Mouse (Mus musculus): ENCODE data around the gene Gm11444. TPM values are rescaled to one million over a fixed set of nuclear protein-coding genes. Genes with fewer than 3 reads are reported as not detected.
A peak's percentile ranks its signal among the peaks of the same experiment; 100 is the strongest.

The Gm11444 gene
- polyA plus RNA-seq, 1 experiment, result not detected

DNA sequence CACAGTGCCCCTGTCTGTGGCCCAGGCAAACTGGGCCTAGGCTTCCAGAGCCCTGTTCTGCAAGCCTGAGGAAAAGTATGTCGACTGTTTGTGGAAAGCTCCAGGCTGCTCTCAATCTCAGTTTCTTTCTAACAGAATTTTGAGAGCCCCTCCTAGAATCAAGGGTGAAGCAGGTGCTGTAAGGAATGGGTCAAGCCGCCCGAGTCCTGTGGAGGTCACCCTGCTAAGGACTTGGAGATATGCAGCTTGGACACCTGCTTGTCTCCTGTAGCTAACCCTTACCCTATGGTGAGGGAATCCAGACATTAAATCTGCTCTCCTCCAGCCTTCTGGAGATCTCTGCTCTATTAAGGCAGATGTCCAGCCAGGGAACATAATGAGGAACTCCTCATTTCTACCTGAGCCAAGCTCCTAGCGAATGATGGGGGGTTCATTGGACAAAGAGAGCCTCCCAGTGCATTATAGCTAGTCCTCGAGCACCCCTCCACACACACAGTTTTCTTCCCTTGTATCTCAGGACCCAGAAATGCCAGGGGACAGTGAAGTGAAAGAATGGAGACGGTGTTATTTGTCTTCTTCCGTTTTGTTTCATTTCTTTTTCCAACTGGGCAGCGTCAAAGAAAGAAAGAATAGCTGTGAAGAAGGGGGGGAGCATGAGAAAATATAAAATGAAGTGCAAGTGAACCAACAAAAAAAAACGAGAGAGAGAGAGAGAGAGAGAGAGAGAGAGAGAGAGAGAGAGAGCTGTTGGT, 15.0 kb downstream of the Gm11444 start:
- peaks cover 76% of the 10 kb centered on the region for H3K27me3 ChIP-seq (ENCODE audit: control insufficient read depth, insufficient read depth, low read length, poor library complexity, severe bottlenecking)
- no peak overlapping the region for H3K27ac ChIP-seq (ENCODE audit: insufficient read depth, low read length)
- H3K36me3 ChIP-seq (ENCODE audit: control insufficient read depth, insufficient read depth, low read length, poor library complexity, severe bottlenecking), result no peaks in the 10 kb centered on the region
- no peak for TF ChIP-seq POLR2A (IDR thresholded peaks at IDR 0.05; ENCODE audit: insufficient read depth, low read length)
- TF ChIP-seq EP300 (IDR thresholded peaks at IDR 0.05; ENCODE audit: insufficient read depth, low read depth, low read length), result no peak
- no peak for TF ChIP-seq CTCF (IDR thresholded peaks at IDR 0.05; ENCODE audit: low read depth, low read length)
- H3K4me3 ChIP-seq (ENCODE audit: low read depth, low read length), result no peak overlapping the region
- no peak overlapping the region for H3K9ac ChIP-seq (ENCODE audit: low read depth, poor library complexity, severe bottlenecking)
- no peaks in the 10 kb centered on the region for H3K9me3 ChIP-seq (replicated peaks; ENCODE audit: control insufficient read depth, insufficient read depth, low read length, poor library complexity, severe bottlenecking)
- H3K4me1 ChIP-seq (ENCODE audit: control insufficient read depth, insufficient read depth, low read length), result no peaks in the 10 kb centered on the region

DNA sequence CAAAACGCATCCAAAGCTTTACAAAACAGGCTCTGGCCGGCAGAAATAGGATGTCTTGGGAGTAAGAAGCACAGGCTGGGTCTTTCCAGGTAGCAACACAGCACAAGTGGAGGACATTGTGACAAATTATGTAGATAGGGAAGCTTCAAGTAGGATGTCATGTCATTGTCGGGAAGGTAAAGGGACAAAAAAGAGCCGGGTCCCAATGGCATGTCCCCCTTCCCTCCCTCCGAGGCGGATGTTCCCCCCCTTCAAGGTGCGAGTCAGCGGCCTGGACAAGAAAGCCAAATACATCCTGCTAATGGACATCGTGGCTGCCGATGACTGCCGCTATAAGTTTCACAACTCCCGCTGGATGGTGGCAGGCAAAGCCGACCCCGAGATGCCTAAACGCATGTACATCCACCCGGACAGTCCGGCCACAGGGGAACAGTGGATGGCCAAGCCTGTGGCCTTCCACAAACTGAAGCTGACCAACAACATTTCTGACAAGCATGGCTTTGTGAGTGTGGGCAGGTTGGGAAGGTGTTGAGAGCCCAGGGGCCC, 15.7 kb downstream of the Gm11444 start:
- H3K27ac ChIP-seq (ENCODE audit: insufficient read depth, low read length), result no peak overlapping the region
- TF ChIP-seq EP300 (IDR thresholded peaks at IDR 0.05; ENCODE audit: insufficient read depth, low read depth, low read length) (no peak), CTCF (IDR thresholded peaks at IDR 0.05; ENCODE audit: low read depth, low read length) (no peak), POLR2A (IDR thresholded peaks at IDR 0.05; ENCODE audit: insufficient read depth, low read length) (no peak)
- H3K4me3 ChIP-seq (ENCODE audit: low read depth, low read length), result no peak overlapping the region
- H3K9ac ChIP-seq (ENCODE audit: low read depth, poor library complexity, severe bottlenecking), result no peak overlapping the region
- H3K4me1 ChIP-seq (ENCODE audit: control insufficient read depth, insufficient read depth, low read length), result no peaks in the 10 kb centered on the region
- peaks cover 77% of the 10 kb centered on the region for H3K27me3 ChIP-seq (ENCODE audit: control insufficient read depth, insufficient read depth, low read length, poor library complexity, severe bottlenecking)
- H3K9me3 ChIP-seq (replicated peaks; ENCODE audit: control insufficient read depth, insufficient read depth, low read length, poor library complexity, severe bottlenecking), result no peaks in the 10 kb centered on the region
- H3K36me3 ChIP-seq (ENCODE audit: control insufficient read depth, insufficient read depth, low read length, poor library complexity, severe bottlenecking), result no peaks in the 10 kb centered on the region

DNA sequence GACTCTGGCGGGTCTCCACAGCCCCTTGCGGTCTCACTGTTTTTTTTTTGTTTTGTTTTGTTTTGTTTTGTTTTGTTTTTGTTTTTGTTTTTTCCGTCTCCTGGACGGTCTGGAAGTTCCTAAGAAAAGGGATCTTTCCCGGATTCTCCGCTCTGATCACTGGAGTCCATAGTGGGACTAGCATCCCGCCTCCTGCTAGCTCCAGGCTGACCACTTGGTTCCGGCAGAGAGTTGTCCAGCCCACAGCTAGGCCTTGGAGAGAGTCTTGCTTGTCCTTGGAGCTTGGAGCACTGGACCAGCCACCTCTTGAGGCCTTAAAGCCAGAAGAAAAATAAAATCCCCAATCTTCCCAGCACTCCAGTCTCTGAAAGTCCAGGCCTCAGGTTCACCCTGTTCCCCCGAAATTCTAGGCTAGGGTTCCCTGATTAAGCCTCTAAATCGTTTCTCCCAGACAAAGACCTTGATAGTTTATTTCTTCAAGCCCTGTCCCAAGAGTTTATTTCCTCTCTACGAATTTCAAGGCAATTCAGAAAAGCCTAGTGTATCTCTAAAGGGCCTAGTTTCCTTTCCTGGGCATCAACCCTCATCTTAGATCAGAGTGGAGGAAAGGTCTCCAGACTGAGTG, 16.3 kb downstream of the Gm11444 start:
- Histone ChIP-seq H3K4me1 (ENCODE audit: control insufficient read depth, insufficient read depth, low read length) (no peaks in the 10 kb centered on the region), H3K9ac (ENCODE audit: low read depth, poor library complexity, severe bottlenecking) (no peak overlapping the region), H3K27ac (ENCODE audit: insufficient read depth, low read length) (no peak overlapping the region), H3K4me3 (ENCODE audit: low read depth, low read length) (no peak overlapping the region), H3K9me3 (replicated peaks; ENCODE audit: control insufficient read depth, insufficient read depth, low read length, poor library complexity, severe bottlenecking) (no peaks in the 10 kb centered on the region), H3K36me3 (ENCODE audit: control insufficient read depth, insufficient read depth, low read length, poor library complexity, severe bottlenecking) (no peaks in the 10 kb centered on the region), H3K27me3 (ENCODE audit: control insufficient read depth, insufficient read depth, low read length, poor library complexity, severe bottlenecking) (peaks cover 75% of the 10 kb centered on the region)
- TF ChIP-seq POLR2A (IDR thresholded peaks at IDR 0.05; ENCODE audit: insufficient read depth, low read length) (no peak), EP300 (IDR thresholded peaks at IDR 0.05; ENCODE audit: insufficient read depth, low read depth, low read length) (no peak), CTCF (IDR thresholded peaks at IDR 0.05; ENCODE audit: low read depth, low read length) (no peak)

DNA sequence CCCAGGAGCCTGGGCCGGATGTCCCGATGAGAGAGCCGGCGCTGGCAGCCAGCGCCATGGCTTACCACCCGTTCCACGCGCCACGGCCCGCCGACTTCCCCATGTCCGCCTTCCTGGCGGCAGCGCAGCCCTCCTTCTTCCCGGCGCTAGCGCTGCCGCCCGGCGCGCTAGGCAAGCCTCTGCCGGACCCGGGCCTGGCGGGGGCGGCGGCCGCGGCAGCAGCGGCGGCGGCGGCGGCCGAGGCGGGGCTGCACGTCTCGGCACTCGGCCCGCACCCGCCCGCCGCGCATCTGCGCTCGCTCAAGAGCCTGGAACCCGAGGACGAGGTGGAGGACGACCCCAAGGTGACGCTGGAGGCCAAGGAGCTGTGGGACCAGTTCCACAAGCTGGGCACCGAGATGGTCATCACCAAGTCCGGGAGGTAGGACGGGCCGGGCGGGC, 17.0 kb downstream of the Gm11444 start:
- H3K4me1 ChIP-seq (ENCODE audit: control insufficient read depth, insufficient read depth, low read length), result no peaks in the 10 kb centered on the region
- H3K36me3 ChIP-seq (ENCODE audit: control insufficient read depth, insufficient read depth, low read length, poor library complexity, severe bottlenecking), result no peaks in the 10 kb centered on the region
- peak overlapping the region; percentile 58 for H3K9ac ChIP-seq (ENCODE audit: low read depth, poor library complexity, severe bottlenecking)
- H3K9me3 ChIP-seq (replicated peaks; ENCODE audit: control insufficient read depth, insufficient read depth, low read length, poor library complexity, severe bottlenecking), result no peaks in the 10 kb centered on the region
- H3K27me3 ChIP-seq (ENCODE audit: control insufficient read depth, insufficient read depth, low read length, poor library complexity, severe bottlenecking), result peaks cover 70% of the 10 kb centered on the region
- peak overlapping the region; percentile 74 for H3K4me3 ChIP-seq (ENCODE audit: low read depth, low read length)
- no peak for TF ChIP-seq POLR2A (IDR thresholded peaks at IDR 0.05; ENCODE audit: insufficient read depth, low read length)
- TF ChIP-seq CTCF (IDR thresholded peaks at IDR 0.05; ENCODE audit: low read depth, low read length), result no peak
- no peak for TF ChIP-seq EP300 (IDR thresholded peaks at IDR 0.05; ENCODE audit: insufficient read depth, low read depth, low read length)
- H3K27ac ChIP-seq (ENCODE audit: insufficient read depth, low read length), result no peak overlapping the region

DNA sequence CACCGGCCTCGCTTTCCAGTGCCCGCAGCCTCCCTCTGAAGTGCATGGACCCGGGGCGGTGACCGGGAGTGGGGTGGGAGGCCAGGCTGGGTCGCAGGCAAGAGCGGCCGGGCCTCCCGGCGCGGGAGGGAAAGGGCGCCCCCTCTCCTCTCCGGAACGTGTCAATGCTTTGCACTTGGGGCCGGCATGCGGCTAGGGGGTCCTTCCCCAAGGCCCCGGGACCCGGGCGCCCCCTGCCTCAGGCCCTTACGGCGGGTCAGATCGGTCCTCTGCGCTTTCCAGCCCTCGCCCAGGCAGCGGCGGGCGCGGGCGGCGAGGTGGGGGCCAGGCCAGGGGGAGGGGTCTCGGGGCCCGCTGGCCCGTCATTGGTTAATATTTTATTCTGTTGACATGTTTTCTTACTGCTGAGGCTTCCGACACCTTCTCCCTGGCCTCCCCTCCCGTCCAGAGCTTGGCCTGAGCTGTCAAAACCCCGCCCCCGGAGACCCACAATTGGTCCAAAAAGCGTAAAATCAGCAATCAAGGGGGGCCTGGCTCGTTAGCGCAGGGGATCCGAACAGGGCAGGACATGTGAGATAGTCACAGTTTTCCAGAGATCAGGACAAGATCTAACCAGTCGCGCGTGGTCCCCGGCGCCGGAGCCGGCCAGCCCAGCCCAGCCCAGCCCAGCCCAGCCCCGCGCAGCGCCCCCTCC, 17.8 kb downstream of the Gm11444 start, which contains the start of gene Tbx2:
Gene Tbx2 (plus strand): TSS at position 321 of the 694 bp plus-strand sequence.
- Histone ChIP-seq H3K27ac (ENCODE audit: insufficient read depth, low read length) (no peak within 1 kb of the TSS), H3K9me3 (replicated peaks; ENCODE audit: control insufficient read depth, insufficient read depth, low read length, poor library complexity, severe bottlenecking) (no peaks in the 10 kb centered on the region), H3K36me3 (ENCODE audit: control insufficient read depth, insufficient read depth, low read length, poor library complexity, severe bottlenecking) (no peaks in the 10 kb centered on the region), H3K4me1 (ENCODE audit: control insufficient read depth, insufficient read depth, low read length) (no peaks in the 10 kb centered on the region), H3K9ac (ENCODE audit: low read depth, poor library complexity, severe bottlenecking) (peak within 1 kb of the TSS; percentile 58), H3K4me3 (ENCODE audit: low read depth, low read length) (peak within 1 kb of the TSS; percentile 74), H3K27me3 (ENCODE audit: control insufficient read depth, insufficient read depth, low read length, poor library complexity, severe bottlenecking) (peaks cover 63% of the 10 kb centered on the region)
- TF ChIP-seq EP300 (IDR thresholded peaks at IDR 0.05; ENCODE audit: insufficient read depth, low read depth, low read length) (no peak), POLR2A (IDR thresholded peaks at IDR 0.05; ENCODE audit: insufficient read depth, low read length) (no peak), CTCF (IDR thresholded peaks at IDR 0.05; ENCODE audit: low read depth, low read length) (no peak)

Measured in ES-Bruce4 (cell line).